Mouse (Mus musculus) hematopoietic multipotent progenitor cell, adult 10-12 weeks (in vitro differentiated cells): ENCODE results near the gene Dctn1. TPM values are rescaled to one million over a fixed set of nuclear protein-coding genes. Genes with fewer than 3 reads are reported as not detected.

Source experiments
- polyA plus RNA-seq: library from polyadenylated mRNA; stranded (reverse); fragments of >175 nt; gene quantifications from 2 replicates; pipeline ENCODE4 v1.2.3, GENCODE M21; 2012; ENCODE audit warnings: low replicate concordance

Dctn1 gene
- polyA plus RNA-seq = 222 and 899 TPM in 2 replicates

GRCm38 (mm10) chr6:83165607-83166242 is at the start of gene Dctn1:
TSS of gene Dctn1 (plus strand) at chr6:83165920.

GRCm38 (mm10) chr6:83120930-83121862 is 44.5 kb upstream of the Dctn1 start, which contains the start of gene Wbp1:
TSS of gene Wbp1 (minus strand) at chr6:83121559.

GRCm38 (mm10) chr6:83125331-83125730 is 40.4 kb upstream of the Dctn1 start, which contains the start of gene Ino80b:
TSS of gene Ino80b (minus strand) at chr6:83125431.

GRCm38 (mm10) chr6:83134951-83135513 is 30.7 kb upstream of the Dctn1 start, which contains the start of gene Rtkn:
TSS of gene Rtkn (plus strand) at chr6:83135463.

DNA sequence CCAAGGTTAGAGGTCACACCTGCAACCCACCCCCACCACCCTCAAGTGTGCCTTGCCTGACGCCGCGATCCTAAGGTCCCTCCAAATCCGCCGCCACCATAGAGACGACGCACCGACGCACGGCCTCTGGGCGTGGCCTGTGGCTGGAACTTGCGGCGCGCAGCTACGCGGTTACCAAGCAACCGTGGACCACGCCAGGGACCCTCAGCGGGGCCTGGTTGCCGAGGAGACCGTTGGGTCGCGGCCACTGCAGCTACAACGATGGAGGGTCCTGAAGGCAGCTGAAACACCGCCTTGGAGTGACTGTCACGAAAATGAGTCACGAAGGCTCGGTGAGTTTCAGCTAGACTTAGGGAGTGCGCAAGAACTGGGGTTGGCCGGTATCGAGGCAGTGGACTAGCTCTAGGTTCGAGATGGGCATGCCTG is 9.4 kb upstream of the Dctn1 start, which contains the start of the genes Wdr54 and 1700003E16Rik:
Wdr54 (minus strand) TSS at position 139 of the 426 bp plus-strand sequence.
1700003E16Rik (plus strand) TSS at position 146 of the 426 bp plus-strand sequence.

GRCm38 (mm10) chr6:83219814-83220213 is 54.1 kb downstream of the Dctn1 start, which contains the start of gene Slc4a5:
TSS of gene Slc4a5 (plus strand) at chr6:83219828.

Other genes with a start within 250 kb of the Dctn1 start
- gene Sema4f, start 226.2 kb upstream of the Dctn1 start, polyA plus RNA-seq = 5.5 and 9.5 TPM in 2 replicates
- 2.0 and 5.3 TPM in 2 replicates for gene M1ap, start 219.0 kb upstream of the Dctn1 start, polyA plus RNA-seq
- gene Dok1, start 132.4 kb upstream of the Dctn1 start, polyA plus RNA-seq = 102 and 131 TPM in 2 replicates
- gene Loxl3, start 131.7 kb upstream of the Dctn1 start, polyA plus RNA-seq = 0.51 and 1.7 TPM in 2 replicates
- gene Aup1, start 111.4 kb upstream of the Dctn1 start, polyA plus RNA-seq = 1,215 and 2,402 TPM in 2 replicates
- 35.3 and 41.7 TPM in 2 replicates for gene Htra2, start 110.6 kb upstream of the Dctn1 start, polyA plus RNA-seq
- gene Dqx1, start 108.1 kb upstream of the Dctn1 start, polyA plus RNA-seq = 0.97 and 1.3 TPM in 2 replicates
- gene Tlx2, start 95.6 kb upstream of the Dctn1 start, polyA plus RNA-seq = 0.25 TPM in 1 of 2 replicates, not detected in the other
- 7.9 and 13.4 TPM in 2 replicates for gene Pcgf1, start 88.1 kb upstream of the Dctn1 start, polyA plus RNA-seq
- 0.28 and 0.51 TPM in 2 replicates for gene Lbx2, start 79.6 kb upstream of the Dctn1 start, polyA plus RNA-seq
- gene Ccdc142, start 64.3 kb upstream of the Dctn1 start, polyA plus RNA-seq = 12.7 and 12.8 TPM in 2 replicates
- gene Gm42688, start 64.3 kb upstream of the Dctn1 start, polyA plus RNA-seq = 3.6 and 7.5 TPM in 2 replicates
- gene Mrpl53, start 56.9 kb upstream of the Dctn1 start, polyA plus RNA-seq = 22.8 and 39.1 TPM in 2 replicates
- gene Mogs, start 50.4 kb upstream of the Dctn1 start, polyA plus RNA-seq = 89.6 and 121 TPM in 2 replicates
- gene Wbp1, start 44.4 kb upstream of the Dctn1 start, polyA plus RNA-seq = 58.0 and 86.2 TPM in 2 replicates
- 132 and 369 TPM in 2 replicates for gene Ino80b, start 40.5 kb upstream of the Dctn1 start, polyA plus RNA-seq
- 2.3 and 7.8 TPM in 2 replicates for gene Rtkn, start 30.5 kb upstream of the Dctn1 start, polyA plus RNA-seq
- gene Wdr54, start 9.5 kb upstream of the Dctn1 start, polyA plus RNA-seq = 0.18 and 0.59 TPM in 2 replicates
- 0.06 and 0.30 TPM in 2 replicates for gene 1700003E16Rik, start 9.5 kb upstream of the Dctn1 start, polyA plus RNA-seq
- 0.34 and 0.66 TPM in 2 replicates for gene Slc4a5, start 53.9 kb downstream of the Dctn1 start, polyA plus RNA-seq
- 6.2 and 9.7 TPM in 2 replicates for gene Mthfd2, start 160.0 kb downstream of the Dctn1 start, polyA plus RNA-seq
- 146 and 421 TPM in 2 replicates for gene Mob1a, start 160.1 kb downstream of the Dctn1 start, polyA plus RNA-seq
- gene Bola3, start 183.2 kb downstream of the Dctn1 start, polyA plus RNA-seq = 22.9 and 30.3 TPM in 2 replicates